Mouse (Mus musculus) limb, embryonic 14.5 days (tissue): Measurements from ENCODE around the gene Stard13. TPM values are rescaled to one million over a fixed set of nuclear protein-coding genes. Genes with fewer than 3 reads are reported as not detected.

Experiments used
- ATAC-seq: fragments of 200-750 bp; cut with Nextera tagmentation; 2 replicates; pipeline ENCODE4 v1.8.0; 2017; ENCODE audit warnings: low read depth, moderate number of reproducible peaks, moderate TSS enrichment; ENCODE audit not compliant: low FRiP score
- DNase-seq: peaks from one replicate; pipeline ENCODE4 v3.0.0-alpha.2; 2015; ENCODE audit warnings: low spot score
- H3K27ac ChIP-seq: fragments of 300-500 bp; sonication (generic); replicated peaks from 2 replicates; pipeline ENCODE4 v1.5.1; 2014; ENCODE audit warnings: low read depth, mild to moderate bottlenecking, low read length, moderate library complexity, mixed read lengths
- H3K27me3 ChIP-seq: fragments of 300-500 bp; sonication (generic); 2 replicates; pipeline ENCODE4 v1.6.1; 2014; ENCODE audit warnings: low read length, mixed read lengths; ENCODE audit not compliant: control insufficient read depth, insufficient read depth
- H3K36me3 ChIP-seq: fragments of 300-500 bp; sonication (generic); 2 replicates; pipeline ENCODE4 v1.6.1; 2014; ENCODE audit warnings: mild to moderate bottlenecking, low read length, moderate library complexity, mixed read lengths; ENCODE audit not compliant: control insufficient read depth, insufficient read depth
- H3K4me1 ChIP-seq: fragments of 300-500 bp; sonication (generic); 2 replicates; pipeline ENCODE4 v1.6.1; 2014; ENCODE audit warnings: antibody characterized with exemption, low read length, mixed read lengths; ENCODE audit not compliant: control insufficient read depth, insufficient read depth
- H3K4me2 ChIP-seq: fragments of 300-500 bp; sonication (generic); replicated peaks from 2 replicates; pipeline ENCODE4 v1.6.1; 2014; ENCODE audit warnings: low read depth, mild to moderate bottlenecking, low read length, moderate library complexity; ENCODE audit not compliant: severe bottlenecking
- H3K4me3 ChIP-seq: fragments of 300-500 bp; sonication (generic); replicated peaks from 2 replicates; pipeline ENCODE4 v1.5.1; 2014; ENCODE audit warnings: low read length
- H3K9ac ChIP-seq: fragments of 300-500 bp; sonication (generic); 2 replicates; pipeline ENCODE4 v1.6.1; 2014; ENCODE audit warnings: mild to moderate bottlenecking, low read depth, low read length, moderate library complexity; ENCODE audit not compliant: severe bottlenecking
- H3K9me3 ChIP-seq: fragments of 300-500 bp; sonication (generic); 2 replicates; pipeline ENCODE4 v1.6.1; 2016; ENCODE audit warnings: low read length; ENCODE audit not compliant: control insufficient read depth
- POLR2A ChIP-seq: fragments of 200-500 bp; IDR thresholded peaks from 2 replicates; pipeline ENCODE4 v1.8.0; 2012; ENCODE audit warnings: inconsistent platforms, mild to moderate bottlenecking, moderate library complexity, borderline replicate concordance; ENCODE audit not compliant: insufficient read depth, insufficient read length; ENCODE audit errors: extremely low read depth
- WGBS: fragments of 180-500 bp; shearing (Covaris S2); extraction: QIAGEN DNeasy Blood & Tissue Kit; methylation state at CpG from one replicate; pipeline ENCODE4 v1.1.7; 2014; 5-methylcytosine and 5-hydroxymethylcytosine counted together
- polyA plus RNA-seq, 2 experiments: library from polyadenylated mRNA; depleted of rRNA in 1 of 2; stranded (reverse) in 1 of 2; unstranded in 1 of 2; fragments of >200 nt; fragmentation: Nextera tagmentation in 1 of 2; extraction: Ambion mirVana in 1 of 2; gene quantifications; 2 replicates each; pipeline versions ENCODE4 v1.2.1 to v1.2.3; 2012 to 2014

Gene Stard13
- polyA plus RNA-seq, 2 experiments = 9.0 to 17.5 TPM

GRCm38 (mm10) chr5:151189789-151190378 lies 43.8 kb downstream of the Stard13 start:
- TF ChIP-seq POLR2A = no peak
- peak overlapping the region; percentile 59 for H3K4me3 ChIP-seq
- peak; percentile 88 for DNase-seq
- 0 out of 2 replicates have a peak overlapping the region, but pooled peaks have one; percentile 28 for H3K27ac ChIP-seq
- no peaks in the 10 kb centered on the region for H3K9me3 ChIP-seq
- no peaks in the 10 kb centered on the region for H3K27me3 ChIP-seq
- H3K4me2 ChIP-seq = peak overlapping the region; percentile 68
- peak overlapping the region; percentile 65 for H3K9ac ChIP-seq
- 2% methylated on average over 27 of the region's 27 CpGs for WGBS
- no peaks in the 10 kb centered on the region for H3K36me3 ChIP-seq
- peaks cover 5% of the 10 kb centered on the region; the same call in 1 of the 2 replicates for H3K4me1 ChIP-seq
- peak; percentile 96 for ATAC-seq

- DNase-seq = no peak
- TF ChIP-seq POLR2A = no peak
- Histone ChIP-seq H3K36me3 (no peaks in the 10 kb centered on the region), H3K4me2 (peak overlapping the region; percentile 68), H3K27me3 (no peaks in the 10 kb centered on the region), H3K4me1 (peaks cover 5% of the 10 kb centered on the region; the same call in 1 of the 2 replicates), H3K9ac (peak overlapping the region; percentile 65), H3K27ac (no peak overlapping the region), H3K4me3 (peak overlapping the region; percentile 59), H3K9me3 (no peaks in the 10 kb centered on the region)
- WGBS = 21% methylated on average over 3 of the region's 3 CpGs
- ATAC-seq = no peak
These were observed 44.3 kb downstream of the Stard13 start for GRCm38 (mm10) chr5:151189321-151189720.

GRCm38 (mm10) chr5:151188659-151189058 lies 45.0 kb downstream of the Stard13 start:
- H3K4me1 ChIP-seq = peaks cover 7% of the 10 kb centered on the region; the same call in 1 of the 2 replicates
- ATAC-seq (no peak), DNase-seq (no peak)
- no peak overlapping the region for H3K27ac ChIP-seq
- WGBS = 84% methylated on average over 6 of the region's 6 CpGs
- H3K27me3 ChIP-seq = no peaks in the 10 kb centered on the region
- H3K36me3 ChIP-seq = no peaks in the 10 kb centered on the region
- H3K9me3 ChIP-seq = no peaks in the 10 kb centered on the region
- no peak overlapping the region for H3K9ac ChIP-seq
- no peak overlapping the region; the same call in 1 of the 2 replicates for H3K4me3 ChIP-seq
- no peak for TF ChIP-seq POLR2A
- H3K4me2 ChIP-seq = peak overlapping the region; percentile 68; the same call in 1 of the 2 replicates

- no peak overlapping the region for H3K4me2 ChIP-seq
- H3K36me3 ChIP-seq = no peaks in the 10 kb centered on the region
- TF ChIP-seq POLR2A = no peak
- H3K4me1 ChIP-seq = peaks cover 8% of the 10 kb centered on the region; the same call in 1 of the 2 replicates
- no peak for ATAC-seq
- H3K9ac ChIP-seq = no peak overlapping the region
- 76% methylated on average over 11 of the region's 11 CpGs for WGBS
- H3K27me3 ChIP-seq = no peaks in the 10 kb centered on the region
- no peak for DNase-seq
- no peaks in the 10 kb centered on the region for H3K9me3 ChIP-seq
- H3K4me3 ChIP-seq = no peak overlapping the region
- no peak overlapping the region for H3K27ac ChIP-seq
These were observed 46.3 kb downstream of the Stard13 start for GRCm38 (mm10) chr5:151187336-151187735.

- no peak for TF ChIP-seq POLR2A
- H3K9me3 ChIP-seq = no peaks in the 10 kb centered on the region
- peaks cover 8% of the 10 kb centered on the region; the same call in 1 of the 2 replicates for H3K4me1 ChIP-seq
- no peak overlapping the region for H3K4me2 ChIP-seq
- no peak overlapping the region for H3K27ac ChIP-seq
- H3K27me3 ChIP-seq = no peaks in the 10 kb centered on the region
- no peaks in the 10 kb centered on the region for H3K36me3 ChIP-seq
- ATAC-seq (no peak), DNase-seq (no peak)
- 79% methylated on average over 8 of the region's 8 CpGs for WGBS
- H3K9ac ChIP-seq = no peak overlapping the region
- no peak overlapping the region for H3K4me3 ChIP-seq
These were observed 48.3 kb downstream of the Stard13 start for GRCm38 (mm10) chr5:151185286-151185856.
